Mouse (Mus musculus) heart, postnatal 4 days (tissue): ENCODE results near the gene Slc2a8. TPM values are rescaled to one million over a fixed set of nuclear protein-coding genes. Genes with fewer than 3 reads are reported as not detected.

Experiments used
- DNase-seq: peaks from one replicate; pipeline ENCODE4 v3.0.0; 2021
- total RNA-seq, 2 experiments: library from RNA; stranded (reverse); gene quantifications; 2 replicates each; pipeline ENCODE4 v1.2.3; 2021

Slc2a8 gene
- total RNA-seq, 2 experiments from 2014 or later, result 12.4 to 13.5 TPM

DNA sequence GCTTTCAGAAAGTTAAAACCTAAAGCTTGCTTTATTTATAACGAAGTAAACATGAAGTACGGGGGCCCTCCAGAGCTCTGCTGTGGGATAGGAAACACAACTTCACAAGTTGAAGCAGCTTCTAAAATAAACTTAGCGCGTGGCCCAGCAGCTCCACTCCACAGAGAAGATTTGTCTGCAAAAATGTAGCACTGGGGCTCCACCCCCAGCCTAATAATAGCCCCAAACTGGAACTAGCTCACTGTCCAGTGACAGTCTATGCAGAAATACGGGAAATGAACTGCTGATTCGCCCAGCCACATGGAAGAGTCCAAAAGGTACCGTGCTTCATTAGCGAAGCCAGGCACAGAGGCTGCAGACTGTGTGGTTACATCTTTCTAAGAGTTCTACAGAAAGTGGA, 12.6 kb downstream of the Slc2a8 start:
- peak; percentile 58 for DNase-seq

DNA sequence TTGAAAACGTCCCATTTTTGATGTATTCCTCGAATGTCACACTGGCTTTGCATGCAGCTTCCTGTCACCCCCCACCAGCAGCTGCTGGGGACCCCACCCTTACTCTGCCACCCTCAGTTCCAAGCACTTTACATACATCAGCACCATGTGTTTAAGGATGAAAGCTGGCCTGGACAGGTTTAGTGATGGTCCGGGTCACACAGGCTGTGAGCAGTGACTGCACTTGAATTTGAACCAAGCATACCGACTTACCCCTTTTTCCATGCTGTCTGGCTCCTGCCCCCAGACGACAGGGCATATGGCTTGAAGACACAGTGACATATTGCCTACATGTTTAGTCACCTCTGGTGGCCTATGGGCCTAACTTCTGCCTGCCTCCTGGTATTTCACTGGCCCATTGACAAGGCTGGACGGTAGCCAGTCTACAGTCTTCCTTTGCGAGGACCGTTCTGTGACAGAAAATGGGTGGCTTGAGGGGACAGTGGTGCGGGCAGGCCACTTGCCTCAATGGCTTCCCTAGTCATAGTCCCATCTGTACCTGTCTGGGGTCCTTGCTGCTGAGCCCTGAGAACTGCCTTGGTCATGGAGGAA, 13.8 kb downstream of the Slc2a8 start:
- DNase-seq, result no peak

DNA sequence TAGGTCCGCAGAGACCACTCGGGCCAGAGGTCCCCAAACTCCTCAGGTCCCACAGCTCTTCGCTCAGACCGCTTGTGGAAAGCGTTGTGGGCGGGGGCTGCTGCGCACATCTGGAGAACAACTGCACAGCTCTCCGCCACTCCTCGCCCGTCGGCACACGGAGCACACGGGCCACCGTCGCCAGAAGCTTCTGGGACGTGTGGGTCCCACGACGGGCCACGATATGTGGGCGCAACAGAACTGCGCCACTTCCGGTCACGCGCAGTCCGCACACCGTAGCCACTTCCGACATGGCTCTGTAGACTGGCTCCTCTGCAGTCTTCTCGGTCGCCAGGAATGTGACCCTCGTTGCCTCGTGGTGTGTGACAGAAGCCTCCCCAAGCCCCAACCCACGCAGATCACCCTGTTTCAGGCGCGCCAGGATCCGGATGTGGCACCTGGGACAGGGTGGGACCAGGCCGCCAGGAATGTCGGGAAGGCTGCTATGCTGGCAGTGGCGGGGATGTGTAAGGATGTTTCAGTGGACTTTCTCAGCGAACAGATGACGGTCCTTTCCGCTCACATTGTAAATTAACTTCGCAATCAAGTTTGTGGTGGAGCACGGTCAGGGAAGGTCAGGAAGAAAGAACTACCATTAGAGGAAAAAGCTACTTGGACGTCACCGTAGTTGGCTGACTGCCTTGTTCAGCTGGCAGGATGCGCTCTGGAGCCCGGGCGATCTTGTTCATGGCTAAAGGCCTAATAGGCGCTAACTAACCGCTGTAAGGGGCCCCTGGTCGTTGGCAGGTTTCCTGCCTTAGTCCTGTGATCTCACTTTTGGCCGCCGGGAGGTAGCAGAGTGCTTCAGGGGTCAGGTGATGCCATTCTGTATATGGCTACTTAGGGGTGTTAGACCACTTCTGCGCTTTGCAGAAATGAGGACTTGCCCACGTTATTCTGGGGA, 14.9 kb downstream of the Slc2a8 start:
- DNase-seq, result peak; percentile 88

- no peak for DNase-seq
Observed at GRCm38 (mm10) chr2:32966184-32966688, 15.6 kb downstream of the Slc2a8 start.

DNA sequence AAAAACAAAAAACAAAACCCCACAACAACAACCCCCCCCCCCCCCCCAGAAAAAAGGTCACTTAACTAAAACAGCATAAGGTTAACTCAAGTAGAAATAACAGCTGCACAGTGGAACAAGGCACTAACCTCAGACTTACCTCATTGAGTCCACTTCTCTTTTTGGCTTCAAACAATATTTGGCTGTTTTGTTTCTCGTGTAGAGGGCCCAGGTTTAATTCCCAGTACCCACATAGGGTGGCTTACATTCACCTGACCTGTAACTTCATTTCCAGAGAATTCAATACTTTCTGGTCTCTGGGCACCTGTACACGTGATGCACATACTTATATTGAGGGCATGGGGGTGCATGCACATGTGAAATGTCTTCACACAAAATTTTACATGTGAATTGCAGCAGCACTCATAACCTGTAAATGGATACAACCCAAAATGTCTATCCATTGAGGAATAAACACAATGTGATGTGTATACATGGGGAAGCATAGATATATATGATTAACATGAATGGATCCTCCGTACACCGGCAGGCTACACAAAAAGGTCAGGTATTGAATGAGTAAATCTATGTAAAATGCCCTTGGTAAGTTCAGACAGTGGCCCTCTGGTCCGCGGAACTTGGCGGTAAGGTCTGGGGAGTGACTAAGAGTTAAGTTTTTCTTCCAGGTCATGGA, 16.2 kb downstream of the Slc2a8 start:
- DNase-seq, result no peak

GRCm38 (mm10) chr2:32964659-32965457, 17.0 kb downstream of the Slc2a8 start:
- no peak for DNase-seq

DNA sequence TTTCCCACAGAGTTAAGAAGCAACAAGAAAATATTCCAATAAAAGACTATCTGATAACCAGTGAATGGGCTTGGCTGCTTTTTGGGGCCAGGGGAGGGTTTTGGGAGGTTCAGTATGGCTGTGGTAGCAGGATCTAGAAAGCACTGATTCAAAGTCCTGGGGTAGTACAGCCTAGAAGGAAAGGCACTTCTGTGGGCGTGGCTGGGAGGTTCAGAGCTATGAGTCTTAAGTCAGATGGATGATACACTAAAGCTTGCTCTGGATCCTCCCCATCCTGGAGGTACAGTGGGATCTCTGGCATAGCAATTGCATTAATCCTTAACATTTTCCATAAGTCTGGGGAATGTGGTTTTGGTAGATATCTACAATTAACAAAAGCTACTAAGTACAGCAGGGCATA, 17.9 kb downstream of the Slc2a8 start:
- DNase-seq, result no peak

DNA sequence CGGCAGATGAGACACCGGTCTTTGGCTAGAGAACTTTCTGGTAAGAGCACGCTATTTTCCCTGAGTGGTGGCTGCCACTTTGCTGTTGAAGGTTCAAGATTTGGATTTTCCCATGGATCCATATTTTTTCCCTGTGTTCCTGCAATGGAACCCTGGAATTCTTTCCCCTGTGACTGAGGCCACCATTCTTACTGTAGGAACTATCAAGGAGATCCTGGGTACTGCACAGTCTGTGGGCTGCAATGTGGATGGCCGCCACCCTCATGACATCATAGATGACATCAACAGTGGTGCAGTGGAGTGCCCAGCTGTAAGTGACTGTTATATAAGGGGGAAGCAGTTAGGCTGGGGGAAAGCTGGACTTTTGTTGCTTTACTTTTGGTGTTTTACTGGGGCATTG, 18.3 kb downstream of the Slc2a8 start:
- DNase-seq, result no peak

DNA sequence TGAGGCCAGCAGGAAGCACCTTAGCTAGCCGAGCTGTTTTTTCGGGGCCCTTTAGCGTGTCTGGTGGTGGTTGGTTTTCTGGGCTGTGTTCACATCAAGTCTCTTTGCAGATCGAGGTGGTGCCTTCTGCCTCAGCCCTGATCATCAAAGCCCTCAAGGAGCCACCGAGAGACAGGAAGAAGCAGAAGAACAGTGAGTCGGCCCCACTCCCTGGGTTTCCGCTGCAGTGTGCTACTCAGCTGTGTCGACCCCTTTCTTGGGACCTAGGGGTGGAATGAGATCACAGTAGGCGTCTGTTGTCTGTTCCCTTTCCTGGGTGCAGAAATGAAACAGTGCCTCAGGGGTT, 19.0 kb downstream of the Slc2a8 start:
- no peak for DNase-seq

- DNase-seq, result peak; percentile 39
Observed at GRCm38 (mm10) chr2:32962062-32962874, 19.6 kb downstream of the Slc2a8 start.

DNA sequence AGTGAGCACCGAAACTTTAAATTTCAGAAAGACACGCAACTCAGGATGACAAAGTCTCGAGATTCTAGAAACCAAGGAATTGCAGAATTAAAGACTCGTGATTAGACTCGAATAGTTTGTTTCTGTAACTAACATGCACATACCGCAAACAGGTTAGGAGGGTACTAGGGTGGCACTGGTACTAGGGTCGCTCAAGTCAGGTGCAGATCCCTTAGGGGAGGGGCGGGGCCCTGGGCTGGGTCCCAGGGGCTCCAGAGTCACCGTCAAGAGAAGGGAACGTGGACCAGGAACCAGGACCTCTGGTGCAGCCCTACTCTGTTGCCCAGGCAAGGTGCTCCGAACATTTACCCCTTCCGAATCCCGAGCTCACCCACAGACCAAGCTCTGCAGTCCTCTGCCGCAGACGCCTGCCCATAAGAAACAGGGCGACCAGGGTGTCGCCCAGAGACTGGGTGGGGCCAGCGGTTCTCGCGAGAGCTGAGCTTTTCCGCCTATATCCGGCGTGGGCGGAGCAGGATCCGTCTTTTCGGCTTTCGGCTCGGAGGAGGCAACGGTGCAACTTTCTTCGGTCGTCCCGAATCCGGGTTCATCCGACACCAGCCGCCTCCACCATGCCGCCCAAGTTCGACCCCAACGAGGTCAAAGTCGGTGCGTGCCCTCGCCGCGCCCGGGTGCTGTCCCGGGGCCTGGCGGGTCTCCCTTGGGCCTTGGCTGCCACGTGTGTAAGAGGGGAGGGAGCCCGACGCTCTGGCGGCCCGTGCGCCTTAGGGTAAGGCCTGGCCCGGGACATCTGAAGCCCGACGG, 20.5 kb downstream of the Slc2a8 start, which contains the start of the genes Rpl12 and Lrsam1:
Rpl12 (plus strand) TSS at position 368 of the 804 bp plus-strand sequence.
Lrsam1 (minus strand) TSS at position 423 of the 804 bp plus-strand sequence.
- peak; percentile 97 for DNase-seq

DNA sequence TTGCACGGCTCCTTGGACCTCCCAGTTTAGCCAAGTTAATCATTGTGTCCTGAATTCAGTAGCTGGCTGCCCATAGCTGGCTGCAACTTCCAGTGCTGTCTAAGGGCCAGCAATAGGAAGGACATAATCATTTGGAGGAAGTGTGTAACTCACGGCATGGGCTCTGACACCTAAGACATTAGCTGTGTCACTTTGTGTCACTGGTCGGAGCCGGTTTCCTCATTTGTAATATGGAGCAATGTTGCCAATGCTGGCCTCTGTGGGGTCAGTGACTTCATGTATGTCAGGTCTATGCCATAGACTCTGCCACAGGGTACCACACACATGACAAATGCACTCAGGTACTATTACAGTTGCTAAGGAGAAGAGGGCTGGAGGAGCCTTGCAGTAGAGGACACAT, 21.6 kb downstream of the Slc2a8 start:
- DNase-seq, result no peak

GRCm38 (mm10) chr2:32957344-32957743, 24.5 kb downstream of the Slc2a8 start:
- DNase-seq, result peak; percentile 51

GRCm38 (mm10) chr2:32954581-32954980, 27.3 kb downstream of the Slc2a8 start:
- DNase-seq, result no peak

- no peak for DNase-seq
Observed at GRCm38 (mm10) chr2:32947454-32947853, 34.4 kb downstream of the Slc2a8 start.

GRCm38 (mm10) chr2:32940483-32940882, 41.4 kb downstream of the Slc2a8 start:
- DNase-seq, result no peak

GRCm38 (mm10) chr2:32939418-32939817, 42.5 kb downstream of the Slc2a8 start:
- DNase-seq, result peak; percentile 57

DNA sequence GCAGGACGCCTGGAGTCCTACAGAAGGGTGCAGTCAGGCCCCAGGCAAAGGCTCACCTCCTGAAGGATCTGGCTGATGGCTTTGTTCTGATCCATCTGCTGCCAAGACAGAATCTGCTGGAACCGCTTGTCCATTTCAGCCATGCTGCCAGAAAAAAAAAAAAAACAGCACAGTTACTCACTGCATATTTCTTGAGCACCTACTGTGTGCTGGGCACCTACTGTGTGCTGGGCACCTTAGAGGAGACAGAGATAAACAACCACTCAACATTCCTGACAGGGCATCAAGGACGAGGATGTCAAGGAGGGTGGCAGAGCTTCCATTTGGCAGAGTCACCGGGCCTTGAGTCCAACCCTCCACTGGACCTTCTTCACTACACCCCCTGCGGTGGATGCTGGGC, 43.1 kb downstream of the Slc2a8 start:
- DNase-seq, result no peak

DNA sequence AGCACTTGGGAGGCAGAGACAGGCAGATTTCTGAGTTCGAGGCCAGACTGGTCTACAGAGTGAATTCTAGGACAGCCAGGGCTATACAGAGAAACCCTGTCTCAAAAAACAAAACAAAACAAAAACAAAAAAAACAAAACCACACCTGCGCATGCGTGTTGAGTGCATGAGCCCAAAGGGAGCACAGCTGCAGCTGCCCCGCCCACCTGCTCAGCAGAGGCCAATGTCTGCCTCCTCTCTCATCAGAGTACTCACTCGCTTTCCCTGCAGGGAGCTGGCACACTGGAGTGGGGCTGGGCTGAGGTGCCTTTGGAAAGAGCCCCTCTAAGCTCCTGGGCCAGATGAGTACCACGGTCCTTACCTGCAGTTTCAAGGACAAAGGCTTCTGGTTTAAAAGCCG, 50.2 kb downstream of the Slc2a8 start:
- no peak for DNase-seq
